Mouse (Mus musculus) kidney, postnatal 0 days (tissue): ENCODE measurements around the gene Rad9b. TPM values are rescaled to one million over a fixed set of nuclear protein-coding genes. Genes with fewer than 3 reads are reported as not detected.

Experiments used
- ATAC-seq: fragments of 200-750 bp; cut with Nextera tagmentation; replicated peaks from 2 replicates; pipeline ENCODE4 v1.8.0; 2017; ENCODE audit warnings: low read depth, moderate number of reproducible peaks, moderate TSS enrichment, moderate library complexity; ENCODE audit not compliant: low FRiP score
- DNase-seq: peaks from one replicate; pipeline ENCODE4 v3.0.0-alpha.2; 2016; ENCODE audit warnings: low spot score
- H3K27ac ChIP-seq: fragments of 300-500 bp; sonication (generic); 2 replicates; pipeline ENCODE4 v1.5.1; 2014; ENCODE audit warnings: mild to moderate bottlenecking
- H3K27me3 ChIP-seq: fragments of 300-500 bp; sonication (generic); 2 replicates; pipeline ENCODE4 v1.6.1; 2014; ENCODE audit warnings: low read length, mixed read lengths; ENCODE audit not compliant: insufficient read depth
- H3K36me3 ChIP-seq: fragments of 300-500 bp; sonication (generic); 2 replicates; pipeline ENCODE4 v1.6.1; 2014; ENCODE audit warnings: low read length, mixed read lengths; ENCODE audit not compliant: insufficient read depth
- H3K4me1 ChIP-seq: fragments of 300-500 bp; sonication (generic); replicated peaks from 2 replicates; pipeline ENCODE4 v1.6.1; 2014; ENCODE audit warnings: antibody characterized with exemption, low read length, mixed read lengths; ENCODE audit not compliant: insufficient read depth
- H3K4me2 ChIP-seq: fragments of 300-500 bp; sonication (generic); 2 replicates; pipeline ENCODE4 v1.6.1; 2014; ENCODE audit warnings: mild to moderate bottlenecking, low read length, moderate library complexity, mixed read lengths
- H3K4me3 ChIP-seq: fragments of 300-500 bp; sonication (generic); replicated peaks from 2 replicates; pipeline ENCODE4 v1.5.1; 2014; ENCODE audit warnings: low read depth, low read length
- H3K9ac ChIP-seq: fragments of 300-500 bp; sonication (generic); 2 replicates; pipeline ENCODE4 v1.6.1; 2014; ENCODE audit warnings: low read depth, low read length
- H3K9me3 ChIP-seq: fragments of 300-500 bp; sonication (generic); replicated peaks from 2 replicates; pipeline ENCODE4 v1.6.1; 2016; ENCODE audit warnings: low read length, inconsistent platforms, mixed read lengths
- CTCF ChIP-seq: IDR thresholded peaks from 2 replicates; pipeline ENCODE4 v1.5.1; 2016; ENCODE audit warnings: antibody characterized with exemption, low read depth, mild to moderate bottlenecking, moderate library complexity
- WGBS: fragments of 180-500 bp; shearing (Covaris S2); extraction: QIAGEN DNeasy Blood & Tissue Kit; methylation state at CpG from one replicate; pipeline ENCODE4 v1.1.7; 2014; 5-methylcytosine and 5-hydroxymethylcytosine counted together
- polyA plus RNA-seq: library from polyadenylated mRNA; unstranded; fragments of >200 nt; fragmentation: Nextera tagmentation; extraction: Ambion mirVana; gene quantifications from 2 replicates; pipeline ENCODE4 v1.2.1, GENCODE M21; 2015

Rad9b gene
- polyA plus RNA-seq, 1 experiment from 2014 or later: 11.8 TPM

- no peak for DNase-seq
- no peak for TF ChIP-seq CTCF
Measured at GRCm38 (mm10) chr5:122283828-122284182, 70.2 kb downstream of the Rad9b start.

DNA sequence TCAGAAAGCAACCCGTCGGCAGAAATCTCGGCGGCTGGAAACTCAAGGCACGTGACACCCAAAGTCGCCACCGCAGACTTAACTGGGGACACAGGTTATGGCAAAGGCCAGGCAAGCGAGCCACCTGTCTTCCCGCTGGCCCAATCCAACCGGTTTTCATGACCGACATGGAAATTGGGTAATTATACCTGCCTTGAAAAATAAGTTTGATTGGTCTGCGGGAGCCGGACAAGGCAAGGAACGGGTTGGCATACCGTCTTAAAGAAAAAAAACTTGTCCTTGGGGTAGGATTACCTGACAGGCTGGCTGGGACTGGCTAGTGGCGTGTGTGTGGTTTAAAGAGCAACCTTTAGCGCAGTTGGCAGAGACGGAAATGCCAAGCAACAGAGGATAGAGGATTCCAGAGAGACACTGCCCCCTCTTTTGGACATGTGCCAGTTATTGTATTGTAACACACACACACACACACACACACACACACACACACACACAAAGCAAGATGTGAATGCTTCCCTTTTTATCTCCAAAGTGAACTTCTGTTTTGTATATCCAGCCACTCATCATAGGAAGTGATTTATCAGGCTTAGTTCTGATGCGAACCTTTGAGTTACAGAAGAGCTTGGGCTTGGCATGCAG is 73.1 kb downstream of the Rad9b start:
- H3K36me3 ChIP-seq: no peaks in the 10 kb centered on the region
- ATAC-seq (no peak), DNase-seq (peak; percentile 30)
- no peak for TF ChIP-seq CTCF
- H3K4me3 ChIP-seq: no peak overlapping the region
- 22% methylated on average over 19 of the region's 19 CpGs for WGBS
- H3K4me2 ChIP-seq: peak overlapping the region; percentile 38
- H3K9ac ChIP-seq: peak overlapping the region; percentile 36; the same call in 1 of the 2 replicates
- peak overlapping the region; percentile 63 for H3K27ac ChIP-seq
- no peaks in the 10 kb centered on the region for H3K9me3 ChIP-seq
- H3K4me1 ChIP-seq: peaks cover 12% of the 10 kb centered on the region; the same call in 1 of the 2 replicates
- H3K27me3 ChIP-seq: no peaks in the 10 kb centered on the region

More at GRCm38 (mm10) chr5:122283828-122284182, 70.2 kb downstream of the Rad9b start:
- Histone ChIP-seq H3K9ac (no peak overlapping the region), H3K27me3 (no peaks in the 10 kb centered on the region), H3K4me1 (peaks cover 12% of the 10 kb centered on the region; the same call in 1 of the 2 replicates), H3K9me3 (no peaks in the 10 kb centered on the region), H3K4me2 (peak overlapping the region; percentile 87; the same call in 1 of the 2 replicates), H3K36me3 (no peaks in the 10 kb centered on the region), H3K4me3 (peak overlapping the region; percentile 98), H3K27ac (no peak overlapping the region)
- ATAC-seq: no peak
- WGBS: 13% methylated on average over 2 of the region's 2 CpGs

DNA sequence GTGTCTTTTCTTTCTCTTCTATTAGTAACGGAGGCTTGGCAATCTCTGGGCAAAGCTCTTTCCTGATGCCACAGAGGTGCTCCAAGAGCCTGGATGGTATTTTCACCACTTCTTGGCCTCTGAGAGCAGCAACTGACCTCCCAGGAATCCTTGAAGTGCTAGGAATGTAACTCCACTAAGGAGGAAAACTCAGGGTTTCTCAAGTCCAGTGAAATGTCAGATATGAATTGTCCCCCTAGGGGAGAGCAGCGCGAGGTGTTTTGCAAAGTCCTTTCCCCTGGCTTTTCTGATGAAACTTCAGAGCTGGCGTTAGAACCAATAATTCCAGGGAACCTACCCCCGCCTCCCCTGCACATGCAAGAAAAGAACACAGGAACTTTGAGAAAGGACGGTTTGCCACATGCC is 73.6 kb downstream of the Rad9b start:
- Histone ChIP-seq H3K9ac (peak overlapping the region; percentile 36; the same call in 1 of the 2 replicates), H3K4me2 (peak overlapping the region; percentile 38), H3K27me3 (no peaks in the 10 kb centered on the region), H3K36me3 (no peaks in the 10 kb centered on the region), H3K9me3 (no peaks in the 10 kb centered on the region), H3K4me1 (0 out of 2 replicates have a peak, but pooled peaks cover 12% of the 10 kb centered on the region), H3K27ac (peak overlapping the region; percentile 63), H3K4me3 (no peak overlapping the region)
- peak; percentile 15; the same call in 1 of the 2 replicates for TF ChIP-seq CTCF
- 28% methylated on average over 6 of the region's 6 CpGs for WGBS
- DNase-seq (peak; percentile 49), ATAC-seq (no peak)

- H3K27ac ChIP-seq: peak overlapping the region; percentile 63
- H3K4me1 ChIP-seq: 0 out of 2 replicates have a peak, but pooled peaks cover 12% of the 10 kb centered on the region
- no peak for ATAC-seq
- no peak for TF ChIP-seq CTCF
- H3K27me3 ChIP-seq: no peaks in the 10 kb centered on the region
- no peaks in the 10 kb centered on the region for H3K9me3 ChIP-seq
- no peaks in the 10 kb centered on the region for H3K36me3 ChIP-seq
- H3K4me3 ChIP-seq: no peak overlapping the region
- WGBS: 71% methylated on average over 12 of the region's 12 CpGs
- no peak overlapping the region for H3K4me2 ChIP-seq
- no peak overlapping the region for H3K9ac ChIP-seq
- DNase-seq: peak; percentile 26
Measured at GRCm38 (mm10) chr5:122279799-122280421, 74.1 kb downstream of the Rad9b start.

GRCm38 (mm10) chr5:122278946-122279345 is 75.1 kb downstream of the Rad9b start:
- DNase-seq: no peak
- no peak overlapping the region for H3K4me2 ChIP-seq
- 69% methylated on average over 7 of the region's 7 CpGs for WGBS
- 0 out of 2 replicates have a peak, but pooled peaks cover 12% of the 10 kb centered on the region for H3K4me1 ChIP-seq
- H3K36me3 ChIP-seq: no peaks in the 10 kb centered on the region
- no peaks in the 10 kb centered on the region for H3K27me3 ChIP-seq
- no peak overlapping the region for H3K9ac ChIP-seq
- no peaks in the 10 kb centered on the region for H3K9me3 ChIP-seq
- H3K27ac ChIP-seq: no peak overlapping the region
- no peak overlapping the region for H3K4me3 ChIP-seq
- no peak for ATAC-seq
- no peak for TF ChIP-seq CTCF

DNA sequence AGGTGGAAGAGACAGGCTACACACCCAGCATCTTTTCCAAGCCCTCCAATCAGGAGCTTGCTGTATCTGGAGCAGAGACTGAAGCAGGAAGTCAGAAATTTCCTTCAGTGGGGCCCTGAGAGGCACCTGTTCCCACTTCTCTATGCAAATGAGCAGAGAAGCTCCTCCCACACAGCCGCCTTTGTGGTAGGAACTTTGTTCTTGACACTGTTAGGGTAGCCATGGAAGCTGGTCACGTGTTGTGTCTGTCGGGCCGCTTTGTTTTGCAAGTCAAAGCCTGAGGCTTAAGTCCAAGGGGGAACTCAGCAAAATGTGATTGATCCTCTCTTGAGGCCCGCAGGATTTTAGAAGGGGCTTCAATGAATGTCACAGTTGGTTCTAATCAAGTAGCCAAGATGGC is 79.2 kb downstream of the Rad9b start:
- DNase-seq: no peak
- H3K4me3 ChIP-seq: no peak overlapping the region
- 0 out of 2 replicates have a peak, but pooled peaks have one; percentile 13 for ATAC-seq

More for the DNA sequence above, 79.2 kb downstream of the Rad9b start:
- Histone ChIP-seq H3K4me1 (no peaks in the 10 kb centered on the region), H3K36me3 (no peaks in the 10 kb centered on the region), H3K27ac (no peak overlapping the region), H3K27me3 (no peaks in the 10 kb centered on the region), H3K4me2 (no peak overlapping the region), H3K9ac (no peak overlapping the region), H3K9me3 (no peaks in the 10 kb centered on the region)
- 31% methylated on average over 5 of the region's 5 CpGs for WGBS
- no peak for TF ChIP-seq CTCF

Other genes starting within 250 kb of the Rad9b start
- not detected in 2 replicates for gene Ccdc63, start 213.4 kb downstream of the Rad9b start, polyA plus RNA-seq
- gene Ppp1cc, start 196.0 kb downstream of the Rad9b start, polyA plus RNA-seq: 203 and 220 TPM in 2 replicates
- 12.2 and 13.5 TPM in 2 replicates for gene Hvcn1, start 147.4 kb downstream of the Rad9b start, polyA plus RNA-seq
- 5.2 and 6.6 TPM in 2 replicates for gene Tctn1, start 89.8 kb downstream of the Rad9b start, polyA plus RNA-seq
- gene Pptc7, start 69.9 kb downstream of the Rad9b start, polyA plus RNA-seq: 10.4 and 12.1 TPM in 2 replicates
- 295 and 301 TPM in 2 replicates for gene Vps29, start 136 bp upstream of the Rad9b start, polyA plus RNA-seq
- 64.4 and 64.5 TPM in 2 replicates for gene Gpn3, start 17.6 kb upstream of the Rad9b start, polyA plus RNA-seq
- gene Fam216a, start 18.1 kb upstream of the Rad9b start, polyA plus RNA-seq: 55.7 and 61.0 TPM in 2 replicates
- 136 and 141 TPM in 2 replicates for gene Arpc3, start 37.6 kb upstream of the Rad9b start, polyA plus RNA-seq
- gene Anapc7, start 67.5 kb upstream of the Rad9b start, polyA plus RNA-seq: 37.5 and 42.0 TPM in 2 replicates
- gene Atp2a2, start 148.0 kb upstream of the Rad9b start, polyA plus RNA-seq: 37.8 and 38.5 TPM in 2 replicates